Mouse (Mus musculus): ENCODE measurements at regions not wholly inside any gene's neighbourhood (a gene's known extent, or its start where the extent isn't known, plus 50 kb on each side); places are given as distances from the start of the nearest gene placed in this dataset.

GRCm38 (mm10) chr13:37142812-37143211 is 92.8 kb upstream of the F13a1 start:
- Histone ChIP-seq H3K27me3 (no peaks in the 10 kb centered on the region), H3K4me2 (no peak overlapping the region), H3K4me1 (no peaks in the 10 kb centered on the region), H3K36me3 (no peaks in the 10 kb centered on the region), H3K27ac (no peak overlapping the region), H3K9me3 (no peaks in the 10 kb centered on the region), H3K4me3 (no peak overlapping the region), H3K9ac (no peak overlapping the region)
- no peak for ATAC-seq (ENCODE audit: borderline replicate concordance, extremely low read depth, low FRiP score, low TSS enrichment)
- 81% methylated on average over 2 of the region's 2 CpGs for WGBS

GRCm38 (mm10) chr13:37135115-37135514 is 85.1 kb upstream of the F13a1 start:
- no peaks in the 10 kb centered on the region for H3K27me3 ChIP-seq
- no peak overlapping the region for H3K4me2 ChIP-seq
- H3K9me3 ChIP-seq: no peaks in the 10 kb centered on the region
- no peak overlapping the region for H3K9ac ChIP-seq
- no peaks in the 10 kb centered on the region for H3K36me3 ChIP-seq
- no peak overlapping the region for H3K27ac ChIP-seq
- no peaks in the 10 kb centered on the region for H3K4me1 ChIP-seq
- no peak overlapping the region for H3K4me3 ChIP-seq
- 65% methylated on average over 1 of the region's 1 CpGs for WGBS
- ATAC-seq (ENCODE audit: borderline replicate concordance, extremely low read depth, low FRiP score, low TSS enrichment): no peak

GRCm38 (mm10) chr13:37134518-37134917 is 84.5 kb upstream of the F13a1 start:
- Histone ChIP-seq H3K4me3 (no peak overlapping the region), H3K36me3 (no peaks in the 10 kb centered on the region), H3K9me3 (no peaks in the 10 kb centered on the region), H3K27me3 (no peaks in the 10 kb centered on the region), H3K27ac (no peak overlapping the region), H3K4me2 (no peak overlapping the region), H3K9ac (no peak overlapping the region), H3K4me1 (no peaks in the 10 kb centered on the region)
- WGBS: 71% methylated on average over 2 of the region's 2 CpGs
- ATAC-seq (ENCODE audit: borderline replicate concordance, extremely low read depth, low FRiP score, low TSS enrichment): no peak

- Histone ChIP-seq H3K9me3 (no peaks in the 10 kb centered on the region), H3K9ac (no peak overlapping the region), H3K36me3 (no peaks in the 10 kb centered on the region), H3K27ac (0 out of 2 replicates have a peak overlapping the region, but pooled peaks have one; percentile 36), H3K4me2 (peak overlapping the region; percentile 23), H3K4me1 (no peaks in the 10 kb centered on the region), H3K27me3 (no peaks in the 10 kb centered on the region), H3K4me3 (no peak overlapping the region)
- 46% methylated on average over 10 of the region's 10 CpGs for WGBS
- no peak for ATAC-seq (ENCODE audit: borderline replicate concordance, extremely low read depth, low FRiP score, low TSS enrichment)
These were observed 80.6 kb upstream of the F13a1 start for GRCm38 (mm10) chr13:37130637-37131036.

GRCm38 (mm10) chr13:37121602-37122001 is 71.6 kb upstream of the F13a1 start:
- Histone ChIP-seq H3K27ac (no peak overlapping the region), H3K4me2 (no peak overlapping the region), H3K9me3 (no peaks in the 10 kb centered on the region), H3K4me1 (no peaks in the 10 kb centered on the region), H3K36me3 (no peaks in the 10 kb centered on the region), H3K9ac (no peak overlapping the region), H3K27me3 (no peaks in the 10 kb centered on the region), H3K4me3 (no peak overlapping the region)
- WGBS: 85% methylated on average over 4 of the region's 4 CpGs
- ATAC-seq (ENCODE audit: borderline replicate concordance, extremely low read depth, low FRiP score, low TSS enrichment): no peak

- Histone ChIP-seq H3K4me3 (no peak overlapping the region), H3K4me2 (no peak overlapping the region), H3K4me1 (no peaks in the 10 kb centered on the region), H3K27me3 (no peaks in the 10 kb centered on the region), H3K9me3 (no peaks in the 10 kb centered on the region), H3K36me3 (no peaks in the 10 kb centered on the region), H3K27ac (no peak overlapping the region), H3K9ac (no peak overlapping the region)
- ATAC-seq (ENCODE audit: borderline replicate concordance, extremely low read depth, low FRiP score, low TSS enrichment): no peak
- WGBS: 63% methylated on average over 2 of the region's 2 CpGs
These were observed 70.2 kb upstream of the F13a1 start for GRCm38 (mm10) chr13:37120219-37120618.

- no peaks in the 10 kb centered on the region for H3K9me3 ChIP-seq
- H3K4me2 ChIP-seq: no peak overlapping the region
- no peak overlapping the region for H3K9ac ChIP-seq
- H3K4me1 ChIP-seq: no peaks in the 10 kb centered on the region
- H3K36me3 ChIP-seq: no peaks in the 10 kb centered on the region
- WGBS: 64% methylated on average over 5 of the region's 5 CpGs
- no peak overlapping the region for H3K27ac ChIP-seq
- H3K4me3 ChIP-seq: no peak overlapping the region
- ATAC-seq (ENCODE audit: borderline replicate concordance, extremely low read depth, low FRiP score, low TSS enrichment): no peak
- H3K27me3 ChIP-seq: no peaks in the 10 kb centered on the region
These were observed 64.3 kb upstream of the F13a1 start for GRCm38 (mm10) chr13:37114324-37114723.

GRCm38 (mm10) chr13:37111747-37112146 is 61.7 kb upstream of the F13a1 start:
- H3K27me3 ChIP-seq: no peaks in the 10 kb centered on the region
- no peak overlapping the region for H3K4me3 ChIP-seq
- no peak overlapping the region for H3K27ac ChIP-seq
- no peak overlapping the region for H3K9ac ChIP-seq
- no peak overlapping the region for H3K4me2 ChIP-seq
- no peaks in the 10 kb centered on the region for H3K9me3 ChIP-seq
- H3K4me1 ChIP-seq: no peaks in the 10 kb centered on the region
- ATAC-seq (ENCODE audit: borderline replicate concordance, extremely low read depth, low FRiP score, low TSS enrichment): no peak
- WGBS: 86% methylated on average over 4 of the region's 4 CpGs
- no peaks in the 10 kb centered on the region for H3K36me3 ChIP-seq

GRCm38 (mm10) chr13:37107721-37108120 is 57.7 kb upstream of the F13a1 start:
- no peaks in the 10 kb centered on the region for H3K9me3 ChIP-seq
- H3K9ac ChIP-seq: no peak overlapping the region
- no peak overlapping the region for H3K4me3 ChIP-seq
- 58% methylated on average over 5 of the region's 5 CpGs for WGBS
- no peaks in the 10 kb centered on the region for H3K36me3 ChIP-seq
- ATAC-seq (ENCODE audit: borderline replicate concordance, extremely low read depth, low FRiP score, low TSS enrichment): no peak
- H3K27ac ChIP-seq: no peak overlapping the region
- H3K4me2 ChIP-seq: no peak overlapping the region
- H3K27me3 ChIP-seq: no peaks in the 10 kb centered on the region
- no peaks in the 10 kb centered on the region for H3K4me1 ChIP-seq

- Histone ChIP-seq H3K4me1 (no peaks in the 10 kb centered on the region), H3K36me3 (no peaks in the 10 kb centered on the region), H3K4me2 (no peak overlapping the region), H3K27me3 (no peaks in the 10 kb centered on the region), H3K9me3 (no peaks in the 10 kb centered on the region), H3K4me3 (no peak overlapping the region), H3K27ac (no peak overlapping the region), H3K9ac (no peak overlapping the region)
- ATAC-seq (ENCODE audit: borderline replicate concordance, extremely low read depth, low FRiP score, low TSS enrichment): no peak
- 90% methylated on average over 5 of the region's 5 CpGs for WGBS
These were observed 56.0 kb upstream of the F13a1 start for GRCm38 (mm10) chr13:37106009-37106408.

GRCm38 (mm10) chr13:37104410-37105294 is 54.6 kb upstream of the F13a1 start:
- 66% methylated on average over 9 of the region's 9 CpGs for WGBS
- H3K27ac ChIP-seq: no peak overlapping the region
- H3K27me3 ChIP-seq: no peaks in the 10 kb centered on the region
- H3K36me3 ChIP-seq: no peaks in the 10 kb centered on the region
- no peak overlapping the region for H3K4me3 ChIP-seq
- H3K4me1 ChIP-seq: no peaks in the 10 kb centered on the region
- no peak for ATAC-seq (ENCODE audit: borderline replicate concordance, extremely low read depth, low FRiP score, low TSS enrichment)
- H3K9me3 ChIP-seq: no peaks in the 10 kb centered on the region
- no peak overlapping the region for H3K9ac ChIP-seq
- H3K4me2 ChIP-seq: no peak overlapping the region

GRCm38 (mm10) chr13:37103741-37104296 is 53.8 kb upstream of the F13a1 start:
- no peak for ATAC-seq (ENCODE audit: borderline replicate concordance, extremely low read depth, low FRiP score, low TSS enrichment)
- Histone ChIP-seq H3K4me3 (no peak overlapping the region), H3K36me3 (no peaks in the 10 kb centered on the region), H3K9me3 (no peaks in the 10 kb centered on the region), H3K27ac (no peak overlapping the region), H3K9ac (no peak overlapping the region), H3K27me3 (no peaks in the 10 kb centered on the region), H3K4me2 (no peak overlapping the region), H3K4me1 (no peaks in the 10 kb centered on the region)
- 57% methylated on average over 6 of the region's 6 CpGs for WGBS

Measured in lung, embryonic 15.5 days (tissue).